Mouse (Mus musculus) hindbrain, postnatal 0 days (tissue): ENCODE measurements around the gene Dnaaf3. TPM values are rescaled to one million over a fixed set of nuclear protein-coding genes. Genes with fewer than 3 reads are reported as not detected.
"Not testable (repeated sequence)": the region's sequence is repeated elsewhere in the genome, so short reads cannot be mapped to it uniquely, and the experiment has no call there.

ENCODE experiments used
- ATAC-seq: fragments of 200-750 bp; cut with Nextera tagmentation; 2 replicates; pipeline ENCODE4 v1.8.0; 2017; ENCODE audit warnings: mild to moderate bottlenecking, moderate TSS enrichment, moderate library complexity
- DNase-seq: peaks from one replicate; pipeline ENCODE4 v3.0.0-alpha.2; 2015; ENCODE audit warnings: low spot score
- H3K27ac ChIP-seq: fragments of 300-500 bp; sonication (generic); 2 replicates; pipeline ENCODE4 v1.5.1; 2014; ENCODE audit warnings: mild to moderate bottlenecking
- H3K27me3 ChIP-seq: fragments of 300-500 bp; sonication (generic); 2 replicates; pipeline ENCODE4 v1.6.1; 2014; ENCODE audit warnings: low read length, mixed read lengths; ENCODE audit not compliant: insufficient read depth
- H3K36me3 ChIP-seq: fragments of 300-500 bp; sonication (generic); 2 replicates; pipeline ENCODE4 v1.6.1; 2014; ENCODE audit warnings: low read length, mixed read lengths; ENCODE audit not compliant: insufficient read depth
- H3K4me1 ChIP-seq: fragments of 300-500 bp; sonication (generic); 2 replicates; pipeline ENCODE4 v1.6.1; 2014; ENCODE audit warnings: antibody characterized with exemption, low read length, mixed read lengths; ENCODE audit not compliant: insufficient read depth
- H3K4me2 ChIP-seq: fragments of 300-500 bp; sonication (generic); 2 replicates; pipeline ENCODE4 v1.6.1; 2014; ENCODE audit warnings: low read depth, mild to moderate bottlenecking, low read length, moderate library complexity, mixed read lengths
- H3K4me3 ChIP-seq: fragments of 300-500 bp; sonication (generic); 2 replicates; pipeline ENCODE4 v1.5.1; 2014; ENCODE audit warnings: low read length
- H3K9ac ChIP-seq: fragments of 300-500 bp; sonication (generic); replicated peaks from 2 replicates; pipeline ENCODE4 v1.6.1; 2014; ENCODE audit warnings: mild to moderate bottlenecking, low read length, moderate library complexity, mixed read lengths
- H3K9me3 ChIP-seq: fragments of 300-500 bp; sonication (generic); 2 replicates; pipeline ENCODE4 v1.6.1; 2016; ENCODE audit warnings: low read length, mixed read lengths
- CTCF ChIP-seq: IDR thresholded peaks from 2 replicates; pipeline ENCODE4 v1.5.1; 2016; ENCODE audit warnings: antibody characterized with exemption, control low read depth, low read depth
- WGBS: fragments of 180-500 bp; shearing (Covaris S2); extraction: QIAGEN DNeasy Blood & Tissue Kit; methylation state at CpG from one replicate; pipeline ENCODE4 v1.1.7; 2014; 5-methylcytosine and 5-hydroxymethylcytosine counted together
- polyA plus RNA-seq: library from polyadenylated mRNA; unstranded; fragments of >200 nt; fragmentation: Nextera tagmentation; extraction: Ambion mirVana; gene quantifications from 2 replicates; pipeline ENCODE4 v1.2.1, GENCODE M21; 2015
- total RNA-seq: library from RNA; depleted of rRNA; stranded (reverse); fragments of >200 nt; gene quantifications from 2 replicates; pipeline ENCODE4 v1.2.3, GENCODE M21; 2014

The Dnaaf3 gene
- total and polyA plus RNA-seq, 2 experiments from 2014 or later = 2.0 to 3.8 TPM

- no peak overlapping the region for H3K4me2 ChIP-seq
- H3K27ac ChIP-seq = no peak overlapping the region
- H3K4me1 ChIP-seq = no peaks in the 10 kb centered on the region
- 50% methylated on average over 4 of the region's 4 CpGs for WGBS
- 0 out of 2 replicates have a peak, but pooled peaks cover 7% of the 10 kb centered on the region for H3K36me3 ChIP-seq
- TF ChIP-seq CTCF = no peak
- H3K9me3 ChIP-seq = no peaks in the 10 kb centered on the region
- peaks cover 9% of the 10 kb centered on the region; the same call in 1 of the 2 replicates for H3K27me3 ChIP-seq
- no peak overlapping the region for H3K4me3 ChIP-seq
- ATAC-seq (no peak), DNase-seq (no peak)
- no peak overlapping the region for H3K9ac ChIP-seq
Observed at GRCm38 (mm10) chr7:4536369-4536768, 4.1 kb upstream of the Dnaaf3 start.

GRCm38 (mm10) chr7:4530166-4530565 lies 2.1 kb downstream of the Dnaaf3 start:
- not testable (repeated sequence) for H3K4me3 ChIP-seq, H3K36me3 ChIP-seq, DNase-seq, H3K27ac ChIP-seq, ATAC-seq, H3K9ac ChIP-seq, H3K4me1 ChIP-seq, H3K27me3 ChIP-seq, H3K4me2 ChIP-seq, H3K9me3 ChIP-seq
- 60% methylated on average over 7 of the region's 8 CpGs for WGBS

GRCm38 (mm10) chr7:4527302-4527689 lies 5.0 kb downstream of the Dnaaf3 start:
- 51% methylated on average over 18 of the region's 18 CpGs for WGBS
- ATAC-seq = no peak
- H3K4me3 ChIP-seq = no peak overlapping the region
- DNase-seq = no peak
- peak overlapping the region; percentile 58 for H3K4me2 ChIP-seq
- H3K4me1 ChIP-seq = no peaks in the 10 kb centered on the region
- H3K27me3 ChIP-seq = peaks cover 9% of the 10 kb centered on the region; the same call in 1 of the 2 replicates
- no peak overlapping the region for H3K27ac ChIP-seq
- H3K9me3 ChIP-seq = no peaks in the 10 kb centered on the region
- no peak overlapping the region; the same call in 1 of the 2 replicates for H3K9ac ChIP-seq
- TF ChIP-seq CTCF = no peak
- H3K36me3 ChIP-seq = no peaks in the 10 kb centered on the region

- H3K4me1 ChIP-seq = no peaks in the 10 kb centered on the region
Observed at GRCm38 (mm10) chr7:4526341-4527301, 5.6 kb downstream of the Dnaaf3 start.

GRCm38 (mm10) chr7:4524212-4524922 lies 7.9 kb downstream of the Dnaaf3 start, which contains the start of gene Tnni3:
Tnni3 (minus strand) TSS chr7:4524229.
- H3K4me2 ChIP-seq, H3K27me3 ChIP-seq, H3K9ac ChIP-seq, H3K36me3 ChIP-seq, H3K27ac ChIP-seq, H3K9me3 ChIP-seq, H3K4me3 ChIP-seq, H3K4me1 ChIP-seq: not testable (repeated sequence)
- DNase-seq (peak; percentile 80), ATAC-seq (peak; percentile 18; the same call in 1 of the 2 replicates)
- TF ChIP-seq CTCF = peak; percentile 75
- 69% methylated on average over 15 of the region's 15 CpGs for WGBS

More at GRCm38 (mm10) chr7:4526341-4527301, 5.6 kb downstream of the Dnaaf3 start:
- H3K4me2 ChIP-seq = peak overlapping the region; percentile 58
- H3K9me3 ChIP-seq = no peaks in the 10 kb centered on the region
- peak overlapping the region; percentile 11; the same call in 1 of the 2 replicates for H3K27ac ChIP-seq
- WGBS = 21% methylated on average over 40 of the region's 40 CpGs
- peak overlapping the region; percentile 31 for H3K9ac ChIP-seq
- no peaks in the 10 kb centered on the region for H3K36me3 ChIP-seq
- ATAC-seq (peak; percentile 96), DNase-seq (peak; percentile 94)
- H3K27me3 ChIP-seq = peaks cover 2% of the 10 kb centered on the region; the same call in 1 of the 2 replicates
- TF ChIP-seq CTCF = peak; percentile 86
- H3K4me3 ChIP-seq = peak overlapping the region; percentile 30

- no peak overlapping the region for H3K27ac ChIP-seq
- no peaks in the 10 kb centered on the region for H3K27me3 ChIP-seq
- no peak for DNase-seq
- no peak overlapping the region for H3K4me2 ChIP-seq
- TF ChIP-seq CTCF = no peak
- ATAC-seq = no peak
- H3K36me3 ChIP-seq = no peaks in the 10 kb centered on the region
- H3K4me1 ChIP-seq = no peaks in the 10 kb centered on the region; the same call in 1 of the 2 replicates
- 92% methylated on average over 33 of the region's 33 CpGs for WGBS
- H3K4me3 ChIP-seq = no peak overlapping the region
- H3K9ac ChIP-seq = no peak overlapping the region
- no peaks in the 10 kb centered on the region for H3K9me3 ChIP-seq
Observed at GRCm38 (mm10) chr7:4523205-4524130, 8.8 kb downstream of the Dnaaf3 start.
